In the genomic region with DNA sequence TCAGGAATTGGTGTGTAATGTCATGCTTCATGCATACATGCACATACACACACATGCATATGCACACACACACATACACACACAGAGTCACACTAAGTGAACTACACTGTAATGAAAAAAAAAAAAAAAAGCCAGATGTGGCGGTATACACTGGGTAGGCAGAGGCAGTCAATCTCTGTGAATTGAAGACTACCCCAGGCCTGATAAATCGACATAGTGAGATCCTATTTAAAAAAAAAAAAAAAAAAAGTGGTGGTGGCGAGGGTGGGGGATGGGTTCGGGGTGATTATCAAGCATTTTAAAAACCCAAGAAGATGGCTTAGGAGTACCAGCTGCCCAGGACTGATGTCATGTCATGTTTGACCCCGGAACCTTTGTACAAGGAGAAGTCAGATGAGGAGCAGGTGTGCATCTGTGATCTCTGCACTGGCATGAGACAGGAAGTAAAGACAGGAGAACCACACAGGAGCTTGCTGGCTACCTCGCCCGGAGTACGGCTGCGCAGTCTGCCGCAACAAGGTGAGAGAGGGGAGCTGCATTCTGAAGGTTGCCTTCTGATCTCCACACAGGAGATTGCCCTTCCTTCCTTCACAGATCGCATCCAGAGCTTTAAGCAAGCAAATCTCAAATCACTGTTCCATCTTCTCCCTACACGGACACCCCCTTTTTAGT, we compare ENCODE assay signal across 1 mouse cellular context.
TF ChIP-seq lines count a peak whose summit lies in the region.

No protein-coding gene starts in this region.

TF ChIP-seq in CH12.LX, 34 proteins besides CTCF, POLR2A, EP300 and RAD21 (continued from another document):
- TF ChIP-seq E2F4 (IDR thresholded peaks at IDR 0.05; ENCODE audit: insufficient replicate concordance, low read depth, low read length) (no peak), BHLHE40 (IDR thresholded peaks at IDR 0.05; ENCODE audit: low read depth, low read length) (no peak)
